Mouse (Mus musculus) neural tube, embryonic 13.5 days (tissue): ENCODE measurements around the gene Traf7. TPM values are rescaled to one million over a fixed set of nuclear protein-coding genes. Genes with fewer than 3 reads are reported as not detected.

ENCODE experiments used
- ATAC-seq: fragments of 200-750 bp; cut with Nextera tagmentation; 2 replicates; pipeline ENCODE4 v1.8.0; 2017; ENCODE audit warnings: low read depth, mild to moderate bottlenecking, moderate TSS enrichment, moderate library complexity
- H3K27ac ChIP-seq: fragments of 300-500 bp; sonication (generic); replicated peaks from 2 replicates; pipeline ENCODE4 v1.5.1; 2015; ENCODE audit warnings: moderate library complexity, mild to moderate bottlenecking, inconsistent platforms
- H3K27me3 ChIP-seq: fragments of 300-500 bp; sonication (generic); 2 replicates; pipeline ENCODE4 v1.6.1; 2015; ENCODE audit warnings: mild to moderate bottlenecking, inconsistent platforms
- H3K36me3 ChIP-seq: fragments of 300-500 bp; sonication (generic); 2 replicates; pipeline ENCODE4 v1.6.1; 2015; ENCODE audit warnings: mild to moderate bottlenecking, inconsistent platforms
- H3K4me1 ChIP-seq: fragments of 300-500 bp; sonication (generic); replicated peaks from 2 replicates; pipeline ENCODE4 v1.6.1; 2015; ENCODE audit warnings: inconsistent platforms
- H3K4me2 ChIP-seq: fragments of 300-500 bp; sonication (generic); 2 replicates; pipeline ENCODE4 v1.6.1; 2015; ENCODE audit warnings: inconsistent platforms, mild to moderate bottlenecking, moderate library complexity
- H3K4me3 ChIP-seq: fragments of 300-500 bp; sonication (generic); 2 replicates; pipeline ENCODE4 v1.5.1; 2015; ENCODE audit warnings: mild to moderate bottlenecking, inconsistent platforms
- H3K9ac ChIP-seq: fragments of 300-500 bp; sonication (generic); 2 replicates; pipeline ENCODE4 v1.6.1; 2015; ENCODE audit warnings: moderate library complexity, mild to moderate bottlenecking, inconsistent platforms
- H3K9me3 ChIP-seq: fragments of 300-500 bp; sonication (generic); 2 replicates; pipeline ENCODE4 v1.6.1; 2016; ENCODE audit warnings: inconsistent platforms
- WGBS: fragments of 180-500 bp; shearing (Covaris S2); methylation state at CpG from one replicate; pipeline ENCODE4 v1.1.7; 2015; 5-methylcytosine and 5-hydroxymethylcytosine counted together
- polyA plus RNA-seq: library from polyadenylated mRNA; unstranded; fragments of >200 nt; fragmentation: Nextera tagmentation; extraction: Ambion mirVana; gene quantifications from 2 replicates; pipeline ENCODE4 v1.2.1, GENCODE M21; 2015

Gene Traf7
- polyA plus RNA-seq, 1 experiment from 2014 or later: 70.1 TPM

GRCm38 (mm10) chr17:24504085-24504484 is 23.7 kb downstream of the Traf7 start:
- no peak for ATAC-seq
- H3K36me3 ChIP-seq: peaks cover 98% of the 10 kb centered on the region
- H3K9me3 ChIP-seq: no peaks in the 10 kb centered on the region
- H3K27me3 ChIP-seq: no peaks in the 10 kb centered on the region
- no peak overlapping the region for H3K4me2 ChIP-seq
- WGBS: 92% methylated on average over 10 of the region's 10 CpGs
- no peak overlapping the region for H3K27ac ChIP-seq
- no peak overlapping the region for H3K9ac ChIP-seq
- H3K4me1 ChIP-seq: peaks cover 13% of the 10 kb centered on the region
- no peak overlapping the region for H3K4me3 ChIP-seq

- Histone ChIP-seq H3K9ac (no peak overlapping the region), H3K4me1 (peaks cover 13% of the 10 kb centered on the region), H3K36me3 (peaks cover 98% of the 10 kb centered on the region), H3K27me3 (no peaks in the 10 kb centered on the region), H3K9me3 (no peaks in the 10 kb centered on the region), H3K27ac (no peak overlapping the region), H3K4me2 (no peak overlapping the region), H3K4me3 (no peak overlapping the region)
- WGBS: 48% methylated on average over 11 of the region's 11 CpGs
- ATAC-seq: no peak
Measured at GRCm38 (mm10) chr17:24502208-24502607, 25.5 kb downstream of the Traf7 start.

- 86% methylated on average over 1 of the region's 1 CpGs for WGBS
Measured at GRCm38 (mm10) chr17:24496026-24496425, 31.7 kb downstream of the Traf7 start.

GRCm38 (mm10) chr17:24495443-24495842 is 32.3 kb downstream of the Traf7 start:
- Histone ChIP-seq H3K9me3 (no peaks in the 10 kb centered on the region), H3K36me3 (peaks cover 45% of the 10 kb centered on the region), H3K4me1 (peaks cover 24% of the 10 kb centered on the region), H3K27ac (no peak overlapping the region; the same call in 1 of the 2 replicates), H3K27me3 (no peaks in the 10 kb centered on the region), H3K4me3 (no peak overlapping the region), H3K9ac (0 out of 2 replicates have a peak overlapping the region, but pooled peaks have one; percentile 17), H3K4me2 (no peak overlapping the region)
- 84% methylated on average over 3 of the region's 3 CpGs for WGBS
- no peak for ATAC-seq

More at GRCm38 (mm10) chr17:24496026-24496425, 31.7 kb downstream of the Traf7 start:
- H3K27ac ChIP-seq: no peak overlapping the region
- peaks cover 18% of the 10 kb centered on the region for H3K4me1 ChIP-seq
- H3K4me2 ChIP-seq: no peak overlapping the region
- no peak for ATAC-seq
- H3K27me3 ChIP-seq: no peaks in the 10 kb centered on the region
- H3K9me3 ChIP-seq: no peaks in the 10 kb centered on the region
- H3K4me3 ChIP-seq: no peak overlapping the region
- H3K9ac ChIP-seq: 0 out of 2 replicates have a peak overlapping the region, but pooled peaks have one; percentile 34
- H3K36me3 ChIP-seq: peaks cover 51% of the 10 kb centered on the region

- Histone ChIP-seq H3K4me2 (no peak overlapping the region), H3K27me3 (no peaks in the 10 kb centered on the region), H3K27ac (no peak overlapping the region; the same call in 1 of the 2 replicates), H3K36me3 (peaks cover 40% of the 10 kb centered on the region), H3K9ac (no peak overlapping the region), H3K4me1 (peaks cover 31% of the 10 kb centered on the region), H3K9me3 (no peaks in the 10 kb centered on the region), H3K4me3 (no peak overlapping the region)
- ATAC-seq: no peak
- 32% methylated on average over 2 of the region's 2 CpGs for WGBS
Measured at GRCm38 (mm10) chr17:24494627-24495335, 33.0 kb downstream of the Traf7 start.

GRCm38 (mm10) chr17:24490399-24490798 is 37.3 kb downstream of the Traf7 start:
- H3K4me3 ChIP-seq: peak overlapping the region; percentile 78
- H3K9me3 ChIP-seq: no peaks in the 10 kb centered on the region
- 67% methylated on average over 4 of the region's 4 CpGs for WGBS
- H3K9ac ChIP-seq: peak overlapping the region; percentile 97
- peak overlapping the region; percentile 85 for H3K4me2 ChIP-seq
- peaks cover 51% of the 10 kb centered on the region for H3K4me1 ChIP-seq
- ATAC-seq: no peak
- H3K27ac ChIP-seq: peak overlapping the region; percentile 98; the same call in 1 of the 2 replicates
- no peaks in the 10 kb centered on the region for H3K27me3 ChIP-seq
- H3K36me3 ChIP-seq: no peaks in the 10 kb centered on the region

- no peaks in the 10 kb centered on the region for H3K9me3 ChIP-seq
- peak; percentile 62 for ATAC-seq
- peaks cover 46% of the 10 kb centered on the region for H3K4me1 ChIP-seq
- peak overlapping the region; percentile 97 for H3K9ac ChIP-seq
- no peaks in the 10 kb centered on the region for H3K27me3 ChIP-seq
- H3K27ac ChIP-seq: peak overlapping the region; percentile 98
- WGBS: 8% methylated on average over 19 of the region's 19 CpGs
- H3K4me2 ChIP-seq: peak overlapping the region; percentile 85
- no peaks in the 10 kb centered on the region for H3K36me3 ChIP-seq
- H3K4me3 ChIP-seq: peak overlapping the region; percentile 78
Measured at GRCm38 (mm10) chr17:24489265-24490030, 38.3 kb downstream of the Traf7 start.

- Histone ChIP-seq H3K36me3 (no peaks in the 10 kb centered on the region), H3K27ac (peak overlapping the region; percentile 98), H3K9me3 (no peaks in the 10 kb centered on the region), H3K9ac (peak overlapping the region; percentile 97), H3K4me1 (peaks cover 44% of the 10 kb centered on the region), H3K4me2 (peak overlapping the region; percentile 85), H3K4me3 (peak overlapping the region; percentile 78), H3K27me3 (no peaks in the 10 kb centered on the region)
- whole genome bisulfite sequencing: under 1% methylated on average over 68 of the region's 81 CpGs
- peak; percentile 79 for ATAC-seq
Measured at GRCm38 (mm10) chr17:24488662-24489264, 39.0 kb downstream of the Traf7 start.

- Histone ChIP-seq H3K36me3 (no peaks in the 10 kb centered on the region), H3K27ac (peak within 1 kb of the TSS; percentile 98), H3K4me3 (peak within 1 kb of the TSS; percentile 78), H3K9me3 (no peaks in the 10 kb centered on the region), H3K4me1 (peaks cover 44% of the 10 kb centered on the region), H3K27me3 (no peaks in the 10 kb centered on the region), H3K9ac (peak within 1 kb of the TSS; percentile 97), H3K4me2 (peak within 1 kb of the TSS; percentile 85)
- WGBS: under 1% methylated on average over 43 of the region's 45 CpGs
- ATAC-seq: peak; percentile 46
Measured at GRCm38 (mm10) chr17:24488186-24488661, 39.5 kb downstream of the Traf7 start, which contains the start of gene Caskin1. Gene Caskin1 (plus strand): TSS chr17:24488601.

GRCm38 (mm10) chr17:24485090-24485860 is 42.5 kb downstream of the Traf7 start:
- Histone ChIP-seq H3K4me3 (no peak overlapping the region), H3K4me2 (peak overlapping the region; percentile 21)
- 42% methylated on average over 11 of the region's 11 CpGs for WGBS

GRCm38 (mm10) chr17:24483495-24483894 is 44.2 kb downstream of the Traf7 start:
- Histone ChIP-seq H3K9ac (no peak overlapping the region), H3K27ac (no peak overlapping the region), H3K27me3 (no peaks in the 10 kb centered on the region), H3K4me2 (no peak overlapping the region), H3K36me3 (no peaks in the 10 kb centered on the region), H3K4me1 (peaks cover 27% of the 10 kb centered on the region), H3K9me3 (no peaks in the 10 kb centered on the region), H3K4me3 (no peak overlapping the region)
- WGBS: 65% methylated on average over 3 of the region's 3 CpGs
- no peak for ATAC-seq

More at GRCm38 (mm10) chr17:24485090-24485860, 42.5 kb downstream of the Traf7 start:
- Histone ChIP-seq H3K4me1 (peaks cover 33% of the 10 kb centered on the region), H3K9ac (peak overlapping the region; percentile 51), H3K27ac (peak overlapping the region; percentile 52), H3K36me3 (no peaks in the 10 kb centered on the region), H3K9me3 (no peaks in the 10 kb centered on the region), H3K27me3 (no peaks in the 10 kb centered on the region)
- ATAC-seq: no peak
